Mouse (Mus musculus) frontal cortex, postnatal 36 days (tissue): ENCODE data around the gene 1600014C10Rik.

Source experiments
- DNase-seq, 2 experiments: peaks; one replicate each; pipeline ENCODE4 v3.0.0; 2022; ENCODE audit warnings: low spot score in 2 of 2

1600014C10Rik gene

GRCm38 (mm10) chr7:38183709-38184417 is 846 bp downstream of the 1600014C10Rik start:
- peak; percentile 88 to 90 for DNase-seq

GRCm38 (mm10) chr7:38184418-38184745 is 1.4 kb downstream of the 1600014C10Rik start:
- DNase-seq, result no peak

GRCm38 (mm10) chr7:38184786-38185185 is 1.8 kb downstream of the 1600014C10Rik start:
- DNase-seq, result no peak

- DNase-seq, result no peak
Measured at GRCm38 (mm10) chr7:38186861-38187260, 3.8 kb downstream of the 1600014C10Rik start.

GRCm38 (mm10) chr7:38187796-38188195 is 4.8 kb downstream of the 1600014C10Rik start:
- DNase-seq, result no peak

- DNase-seq, result no peak
Measured at GRCm38 (mm10) chr7:38188281-38189075, 5.5 kb downstream of the 1600014C10Rik start.

- peak in 1 of 2 experiments; percentile 5 for DNase-seq
Measured at GRCm38 (mm10) chr7:38189136-38189982, 6.3 kb downstream of the 1600014C10Rik start.

GRCm38 (mm10) chr7:38190056-38190835 is 7.2 kb downstream of the 1600014C10Rik start:
- DNase-seq, result no peak

GRCm38 (mm10) chr7:38191146-38191545 is 8.1 kb downstream of the 1600014C10Rik start:
- no peak for DNase-seq

- no peak for DNase-seq
Measured at GRCm38 (mm10) chr7:38191571-38191970, 8.6 kb downstream of the 1600014C10Rik start.

- DNase-seq, result no peak
Measured at GRCm38 (mm10) chr7:38199907-38200605, 17.0 kb downstream of the 1600014C10Rik start.

- peak; percentile 90 to 92 for DNase-seq
Measured at GRCm38 (mm10) chr7:38200606-38201289, 17.7 kb downstream of the 1600014C10Rik start.

GRCm38 (mm10) chr7:38201290-38201658 is 18.3 kb downstream of the 1600014C10Rik start:
- no peak for DNase-seq

GRCm38 (mm10) chr7:38204314-38204713 is 21.3 kb downstream of the 1600014C10Rik start:
- no peak for DNase-seq

- DNase-seq, result no peak
Measured at GRCm38 (mm10) chr7:38205801-38206200, 22.8 kb downstream of the 1600014C10Rik start.

GRCm38 (mm10) chr7:38206564-38206963 is 23.5 kb downstream of the 1600014C10Rik start:
- DNase-seq, result no peak

- DNase-seq, result no peak
Measured at GRCm38 (mm10) chr7:38208969-38209368, 26.0 kb downstream of the 1600014C10Rik start.

GRCm38 (mm10) chr7:38209478-38210152 is 26.6 kb downstream of the 1600014C10Rik start:
- no peak for DNase-seq

- no peak for DNase-seq
Measured at GRCm38 (mm10) chr7:38212651-38213062, 29.6 kb downstream of the 1600014C10Rik start.
